8 mouse cellular contexts compared by ENCODE assay signal in genomic region chrX:159626907-159627587, GRCm38 (mm10). TPM values are rescaled to one million over a fixed set of nuclear protein-coding genes. Genes with fewer than 3 reads are reported as not detected.
A peak's percentile ranks its signal among the peaks of the same experiment; 100 is the strongest.
DNase-seq lines count a peak whose midpoint lies in the region; ATAC-seq and TF ChIP-seq lines count a peak whose summit lies in the region.

TSS of gene Sh3kbp1 (plus strand) at chrX:159627272.

- WGBS in embryonic facial prominence, embryonic 14.5 days, result 21% methylated on average over 46 of the region's 60 CpGs
- 16% methylated on average over 58 of the region's 60 CpGs for WGBS in heart, adult 2 months
- under 1% methylated on average over 53 of the region's 60 CpGs for WGBS in kidney, adult 2 months
- WGBS in limb, embryonic 13.5 days, result 20% methylated on average over 47 of the region's 60 CpGs
- 18% methylated on average over 51 of the region's 60 CpGs for WGBS in midbrain, embryonic 14.5 days

- peak within 1 kb of the TSS; percentile 65 for H3K4me2 ChIP-seq in embryonic facial prominence, embryonic 14.5 days (ENCODE audit: low read depth, low read length)
- H3K4me2 ChIP-seq in limb, embryonic 13.5 days (replicated peaks), result peak within 1 kb of the TSS; percentile 69
- H3K4me2 ChIP-seq in midbrain, embryonic 14.5 days (ENCODE audit: low read length), result peak within 1 kb of the TSS; percentile 62

- H3K4me1 ChIP-seq in embryonic facial prominence, embryonic 14.5 days (ENCODE audit: control insufficient read depth, insufficient read depth, low read length), result 0 out of 2 replicates have a peak, but pooled peaks cover 6% of the 10 kb centered on the region
- no peaks in the 10 kb centered on the region for H3K4me1 ChIP-seq in heart, adult 2 months (ENCODE audit: control insufficient read depth, insufficient read depth, low read length)
- no peaks in the 10 kb centered on the region for H3K4me1 ChIP-seq in kidney, adult 2 months (ENCODE audit: control insufficient read depth, insufficient read depth, low read length)
- no peaks in the 10 kb centered on the region for H3K4me1 ChIP-seq in limb, embryonic 13.5 days
- H3K4me1 ChIP-seq in midbrain, embryonic 14.5 days (ENCODE audit: control insufficient read depth, insufficient read depth, low read length), result no peaks in the 10 kb centered on the region

- TF ChIP-seq CTCF in heart, adult 2 months (IDR thresholded peaks at IDR 0.05), result peak; percentile 60
- TF ChIP-seq CTCF in kidney, adult 2 months (conservative IDR thresholded peaks at IDR 0.05; ENCODE audit: insufficient read depth, insufficient read length, low read depth, low read length), result 0 out of 2 replicates have a peak, but pooled peaks have one; percentile 22

- DNase-seq in 416B (ENCODE audit: low read depth), result peak; percentile 72
- DNase-seq in adrenal gland, postnatal 4 days (ENCODE audit: low spot score in 2 of 2), result peak; percentile 17 to 27
- peak; percentile 73 for DNase-seq in embryonic facial prominence, embryonic 14.5 days (ENCODE audit: low spot score)
- DNase-seq in heart, adult 2 months, result peak; percentile 83 to 84
- peak; percentile 72 for DNase-seq in kidney, adult 2 months
- DNase-seq in midbrain, embryonic 14.5 days, result peak; percentile 80
- peak; percentile 51 to 76 for DNase-seq in spleen, postnatal 10 days (ENCODE audit: low spot score in 2 of 2)

- no peaks in the 10 kb centered on the region for H3K79me2 ChIP-seq in heart, adult 2 months (replicated peaks; ENCODE audit: control insufficient read depth, insufficient read depth, low read length)

- TF ChIP-seq EP300 in heart, adult 2 months (IDR thresholded peaks at IDR 0.05; ENCODE audit: insufficient read depth, low read depth, low read length), result no peak

- 0 out of 2 replicates have a peak, but pooled peaks have one; percentile 19 for TF ChIP-seq POLR2A in heart, adult 2 months (IDR thresholded peaks at IDR 0.05; ENCODE audit: insufficient read depth, low read depth, low read length)
- no peak for TF ChIP-seq POLR2A in kidney, adult 2 months (IDR thresholded peaks at IDR 0.05; ENCODE audit: low read depth, low read length)

- no peak within 1 kb of the TSS; the same call in 1 of the 2 replicates for H3K27ac ChIP-seq in embryonic facial prominence, embryonic 14.5 days (replicated peaks; ENCODE audit: low read depth, low read length)
- H3K27ac ChIP-seq in heart, adult 2 months, result peak within 1 kb of the TSS; percentile 56
- H3K27ac ChIP-seq in kidney, adult 2 months (ENCODE audit: insufficient read depth, low read depth, low read length), result no peak within 1 kb of the TSS
- H3K27ac ChIP-seq in limb, embryonic 13.5 days, result peak within 1 kb of the TSS; percentile 55; the same call in 1 of the 2 replicates
- peak within 1 kb of the TSS; percentile 77 for H3K27ac ChIP-seq in midbrain, embryonic 14.5 days (replicated peaks; ENCODE audit: low read depth, low read length)

- 0 out of 2 replicates have a peak, but pooled peaks cover 7% of the 10 kb centered on the region for H3K27me3 ChIP-seq in embryonic facial prominence, embryonic 14.5 days (replicated peaks; ENCODE audit: control insufficient read depth, insufficient read depth, low read length)
- H3K27me3 ChIP-seq in heart, adult 2 months (ENCODE audit: control insufficient read depth, insufficient read depth, low read length), result no peaks in the 10 kb centered on the region
- H3K27me3 ChIP-seq in kidney, adult 2 months (replicated peaks; ENCODE audit: control insufficient read depth, insufficient read depth, low read length), result no peaks in the 10 kb centered on the region
- H3K27me3 ChIP-seq in limb, embryonic 13.5 days, result peaks cover 34% of the 10 kb centered on the region; the same call in 1 of the 2 replicates
- no peaks in the 10 kb centered on the region for H3K27me3 ChIP-seq in midbrain, embryonic 14.5 days (ENCODE audit: control insufficient read depth, insufficient read depth, low read length)

- no peaks in the 10 kb centered on the region for H3K36me3 ChIP-seq in embryonic facial prominence, embryonic 14.5 days (ENCODE audit: control insufficient read depth, insufficient read depth, low read length)
- H3K36me3 ChIP-seq in heart, adult 2 months (ENCODE audit: control insufficient read depth, insufficient read depth, low read length), result no peaks in the 10 kb centered on the region
- no peaks in the 10 kb centered on the region for H3K36me3 ChIP-seq in kidney, adult 2 months (ENCODE audit: control insufficient read depth, insufficient read depth, low read length)
- no peaks in the 10 kb centered on the region for H3K36me3 ChIP-seq in limb, embryonic 13.5 days
- H3K36me3 ChIP-seq in midbrain, embryonic 14.5 days (ENCODE audit: control insufficient read depth, insufficient read depth, low read length), result no peaks in the 10 kb centered on the region

- H3K9ac ChIP-seq in embryonic facial prominence, embryonic 14.5 days (ENCODE audit: low read depth, low read length), result peak within 1 kb of the TSS; percentile 74
- H3K9ac ChIP-seq in heart, adult 2 months (ENCODE audit: low read depth, low read length), result peak within 1 kb of the TSS; percentile 74
- peak within 1 kb of the TSS; percentile 79 for H3K9ac ChIP-seq in limb, embryonic 13.5 days
- peak within 1 kb of the TSS; percentile 70 for H3K9ac ChIP-seq in midbrain, embryonic 14.5 days (replicated peaks; ENCODE audit: low read length)

- ATAC-seq in embryonic facial prominence, embryonic 14.5 days (ENCODE audit: low read depth), result peak; percentile 90
- ATAC-seq in limb, embryonic 13.5 days (ENCODE audit: low FRiP score, low read depth), result peak; percentile 86
- ATAC-seq in midbrain, embryonic 14.5 days (ENCODE audit: low FRiP score, low TSS enrichment), result peak; percentile 91

- H3K9me3 ChIP-seq in embryonic facial prominence, embryonic 14.5 days (ENCODE audit: control insufficient read depth, low read length), result no peaks in the 10 kb centered on the region
- H3K9me3 ChIP-seq in limb, embryonic 13.5 days, result no peaks in the 10 kb centered on the region
- H3K9me3 ChIP-seq in midbrain, embryonic 14.5 days (ENCODE audit: control insufficient read depth, low read length), result no peaks in the 10 kb centered on the region

- intact Hi-C loops in heart, adult 2 months (cut with DNase I), result loop anchor here (2.0 to 10.0 kb wide), 4 partner anchors 125 to 488 kb away; no protein-coding TSS in a partner anchor

- H3K4me3 ChIP-seq in embryonic facial prominence, embryonic 14.5 days (ENCODE audit: low read depth, low read length), result peak within 1 kb of the TSS; percentile 58
- peak within 1 kb of the TSS; percentile 63 for H3K4me3 ChIP-seq in heart, adult 2 months
- H3K4me3 ChIP-seq in kidney, adult 2 months (ENCODE audit: insufficient read depth, low read depth, low read length), result peak within 1 kb of the TSS; percentile 70
- H3K4me3 ChIP-seq in limb, embryonic 13.5 days, result peak within 1 kb of the TSS; percentile 60
- H3K4me3 ChIP-seq in midbrain, embryonic 14.5 days (replicated peaks; ENCODE audit: low read depth, low read length), result peak within 1 kb of the TSS; percentile 56

RNA-seq across cellular contexts. Expression of gene Sh3kbp1, which starts in this region (rescaled TPM):
- 10 to 100 TPM; 24.7 to 30.8 TPM for total RNA-seq in adrenal gland, postnatal 4 days (2021)
- 47.8 and 49.6 TPM in 2 replicates for polyA plus RNA-seq in embryonic facial prominence, embryonic 14.5 days (2014; fragmentation: Nextera tagmentation; extraction: Ambion mirVana)
- 100 to 1,000 TPM; 105 to 132 TPM for total RNA-seq in heart, adult 2 months (2021)
- 149 and 222 TPM in 2 replicates for polyA plus RNA-seq in heart, adult 2 months (2012; rRNA removed)
- polyA plus RNA-seq in kidney, adult 2 months (2012; rRNA removed), result 6.2 and 9.4 TPM in 2 replicates
- 29.8 and 39.0 TPM in 2 replicates for polyA plus RNA-seq in limb, embryonic 13.5 days (2015; fragmentation: Nextera tagmentation; extraction: Ambion mirVana)
- polyA plus RNA-seq in midbrain, embryonic 14.5 days (2014; fragmentation: Nextera tagmentation; extraction: Ambion mirVana), result 35.4 and 45.1 TPM in 2 replicates

Comparison
In these comparisons a context has a peak if more than half of its experiments do, and no peak if none do; other contexts are left out.
1. DNase-seq: peak in every context shown above with its lines; median percentile 84 in heart, adult 2 months; 80 in midbrain, embryonic 14.5 days; 73 in embryonic facial prominence, embryonic 14.5 days; 72 in 416B; 72 in kidney, adult 2 months; 64 in spleen, postnatal 10 days; 22 in adrenal gland, postnatal 4 days.
2. H3K27ac ChIP-seq: peak in heart, adult 2 months (single experiment), limb, embryonic 13.5 days (single experiment) and midbrain, embryonic 14.5 days (single experiment); none in embryonic facial prominence, embryonic 14.5 days (single experiment) and kidney, adult 2 months (single experiment).
3. Peak in every context shown above with its lines, with median percentiles within 50 percentile points of each other: ATAC-seq, H3K4me2 ChIP-seq, H3K4me3 ChIP-seq and H3K9ac ChIP-seq.